Mouse (Mus musculus): Measurements from ENCODE around the gene Tsnaxip1. TPM values are rescaled to one million over a fixed set of nuclear protein-coding genes. Genes with fewer than 3 reads are reported as not detected.
A peak's percentile ranks its signal among the peaks of the same experiment; 100 is the strongest.

Gene Tsnaxip1
- 0.30 TPM in 1 of 2 replicates, not detected in the other for polyA plus RNA-seq (2014; fragmentation: Nextera tagmentation; extraction: Ambion mirVana)

GRCm38 (mm10) chr8:105826861-105827848 is at the start of gene Tsnaxip1, which contains the start of gene Ranbp10:
Gene Tsnaxip1, plus strand, starts transcription at chr8:105827731.
Gene Ranbp10, minus strand, starts transcription at chr8:105827350.
- H3K9ac ChIP-seq (replicated peaks; ENCODE audit: low read depth, low read length), result peak within 1 kb of the TSS; percentile 87
- H3K9me3 ChIP-seq (ENCODE audit: control insufficient read depth, low read depth, low read length), result no peaks in the 10 kb centered on the region
- H3K4me1 ChIP-seq (ENCODE audit: control insufficient read depth, insufficient read depth, low read length), result peaks cover 7% of the 10 kb centered on the region
- ATAC-seq (ENCODE audit: insufficient number of reproducible peaks, insufficient read depth, low FRiP score, low read depth), result peak; percentile 97
- under 1% methylated on average over 47 of the region's 52 CpGs for WGBS
- peak within 1 kb of the TSS; percentile 94 for H3K4me3 ChIP-seq (ENCODE audit: low read depth, low read length)
- peaks cover 10% of the 10 kb centered on the region; the same call in 1 of the 2 replicates for H3K36me3 ChIP-seq (ENCODE audit: control insufficient read depth, insufficient read depth, low read length)
- peak within 1 kb of the TSS; percentile 45; the same call in 1 of the 2 replicates for H3K27ac ChIP-seq (ENCODE audit: low read length)
- no peaks in the 10 kb centered on the region for H3K27me3 ChIP-seq (ENCODE audit: control insufficient read depth, insufficient read depth, low read length)
- peak within 1 kb of the TSS; percentile 67 for H3K4me2 ChIP-seq (replicated peaks; ENCODE audit: low read depth, low read length)

GRCm38 (mm10) chr8:105777833-105778232 is 49.7 kb upstream of the Tsnaxip1 start:
- Histone ChIP-seq H3K9ac (replicated peaks; ENCODE audit: low read depth, low read length) (no peak overlapping the region), H3K27me3 (ENCODE audit: control insufficient read depth, insufficient read depth, low read length) (no peaks in the 10 kb centered on the region), H3K4me3 (ENCODE audit: low read depth, low read length) (no peak overlapping the region), H3K27ac (ENCODE audit: low read length) (no peak overlapping the region), H3K4me1 (ENCODE audit: control insufficient read depth, insufficient read depth, low read length) (no peaks in the 10 kb centered on the region), H3K4me2 (replicated peaks; ENCODE audit: low read depth, low read length) (no peak overlapping the region), H3K9me3 (ENCODE audit: control insufficient read depth, low read depth, low read length) (no peaks in the 10 kb centered on the region), H3K36me3 (ENCODE audit: control insufficient read depth, insufficient read depth, low read length) (peaks cover 61% of the 10 kb centered on the region)
- ATAC-seq (ENCODE audit: insufficient number of reproducible peaks, insufficient read depth, low FRiP score, low read depth), result no peak
- 84% methylated on average over 2 of the region's 2 CpGs for whole genome bisulfite sequencing

- WGBS, result 91% methylated on average over 5 of the region's 5 CpGs
- H3K27ac ChIP-seq (ENCODE audit: low read length), result no peak overlapping the region
These were observed 47.2 kb upstream of the Tsnaxip1 start for GRCm38 (mm10) chr8:105780298-105780697.

GRCm38 (mm10) chr8:105788241-105788640 is 39.3 kb upstream of the Tsnaxip1 start:
- ATAC-seq (ENCODE audit: insufficient number of reproducible peaks, insufficient read depth, low FRiP score, low read depth), result no peak; the same call in 1 of the 2 replicates
- WGBS, result 88% methylated on average over 2 of the region's 2 CpGs

More at GRCm38 (mm10) chr8:105780298-105780697, 47.2 kb upstream of the Tsnaxip1 start:
- H3K9ac ChIP-seq (replicated peaks; ENCODE audit: low read depth, low read length), result no peak overlapping the region
- no peak overlapping the region for H3K4me2 ChIP-seq (replicated peaks; ENCODE audit: low read depth, low read length)
- no peaks in the 10 kb centered on the region for H3K27me3 ChIP-seq (ENCODE audit: control insufficient read depth, insufficient read depth, low read length)
- no peak for ATAC-seq (ENCODE audit: insufficient number of reproducible peaks, insufficient read depth, low FRiP score, low read depth)
- H3K36me3 ChIP-seq (ENCODE audit: control insufficient read depth, insufficient read depth, low read length), result peaks cover 37% of the 10 kb centered on the region
- H3K4me3 ChIP-seq (ENCODE audit: low read depth, low read length), result no peak overlapping the region
- H3K9me3 ChIP-seq (ENCODE audit: control insufficient read depth, low read depth, low read length), result no peaks in the 10 kb centered on the region
- H3K4me1 ChIP-seq (ENCODE audit: control insufficient read depth, insufficient read depth, low read length), result no peaks in the 10 kb centered on the region

GRCm38 (mm10) chr8:105788927-105789326 is 38.6 kb upstream of the Tsnaxip1 start:
- no peaks in the 10 kb centered on the region for H3K27me3 ChIP-seq (ENCODE audit: control insufficient read depth, insufficient read depth, low read length)

More at GRCm38 (mm10) chr8:105788241-105788640, 39.3 kb upstream of the Tsnaxip1 start:
- H3K4me3 ChIP-seq (ENCODE audit: low read depth, low read length), result no peak overlapping the region
- H3K4me1 ChIP-seq (ENCODE audit: control insufficient read depth, insufficient read depth, low read length), result no peaks in the 10 kb centered on the region
- no peak overlapping the region for H3K27ac ChIP-seq (ENCODE audit: low read length)
- no peak overlapping the region for H3K9ac ChIP-seq (replicated peaks; ENCODE audit: low read depth, low read length)
- H3K27me3 ChIP-seq (ENCODE audit: control insufficient read depth, insufficient read depth, low read length), result no peaks in the 10 kb centered on the region
- H3K9me3 ChIP-seq (ENCODE audit: control insufficient read depth, low read depth, low read length), result no peaks in the 10 kb centered on the region
- H3K36me3 ChIP-seq (ENCODE audit: control insufficient read depth, insufficient read depth, low read length), result peaks cover 13% of the 10 kb centered on the region
- no peak overlapping the region for H3K4me2 ChIP-seq (replicated peaks; ENCODE audit: low read depth, low read length)

GRCm38 (mm10) chr8:105789626-105790025 is 37.9 kb upstream of the Tsnaxip1 start:
- Histone ChIP-seq H3K4me3 (ENCODE audit: low read depth, low read length) (no peak overlapping the region), H3K27ac (ENCODE audit: low read length) (no peak overlapping the region), H3K36me3 (ENCODE audit: control insufficient read depth, insufficient read depth, low read length) (peaks cover 13% of the 10 kb centered on the region), H3K4me1 (ENCODE audit: control insufficient read depth, insufficient read depth, low read length) (no peaks in the 10 kb centered on the region), H3K9ac (replicated peaks; ENCODE audit: low read depth, low read length) (no peak overlapping the region), H3K27me3 (ENCODE audit: control insufficient read depth, insufficient read depth, low read length) (no peaks in the 10 kb centered on the region), H3K9me3 (ENCODE audit: control insufficient read depth, low read depth, low read length) (no peaks in the 10 kb centered on the region), H3K4me2 (replicated peaks; ENCODE audit: low read depth, low read length) (no peak overlapping the region)
- no peak for ATAC-seq (ENCODE audit: insufficient number of reproducible peaks, insufficient read depth, low FRiP score, low read depth)

More at GRCm38 (mm10) chr8:105788927-105789326, 38.6 kb upstream of the Tsnaxip1 start:
- H3K9ac ChIP-seq (replicated peaks; ENCODE audit: low read depth, low read length), result no peak overlapping the region
- H3K27ac ChIP-seq (ENCODE audit: low read length), result no peak overlapping the region
- no peaks in the 10 kb centered on the region for H3K4me1 ChIP-seq (ENCODE audit: control insufficient read depth, insufficient read depth, low read length)
- peaks cover 13% of the 10 kb centered on the region for H3K36me3 ChIP-seq (ENCODE audit: control insufficient read depth, insufficient read depth, low read length)
- no peaks in the 10 kb centered on the region for H3K9me3 ChIP-seq (ENCODE audit: control insufficient read depth, low read depth, low read length)
- ATAC-seq (ENCODE audit: insufficient number of reproducible peaks, insufficient read depth, low FRiP score, low read depth), result no peak
- WGBS, result 56% methylated on average over 4 of the region's 4 CpGs
- H3K4me2 ChIP-seq (replicated peaks; ENCODE audit: low read depth, low read length), result no peak overlapping the region
- no peak overlapping the region for H3K4me3 ChIP-seq (ENCODE audit: low read depth, low read length)

- H3K4me3 ChIP-seq (ENCODE audit: low read depth, low read length), result no peak overlapping the region
- no peaks in the 10 kb centered on the region for H3K36me3 ChIP-seq (ENCODE audit: control insufficient read depth, insufficient read depth, low read length)
- H3K27me3 ChIP-seq (ENCODE audit: control insufficient read depth, insufficient read depth, low read length), result no peaks in the 10 kb centered on the region
- H3K4me2 ChIP-seq (replicated peaks; ENCODE audit: low read depth, low read length), result no peak overlapping the region
- no peaks in the 10 kb centered on the region for H3K9me3 ChIP-seq (ENCODE audit: control insufficient read depth, low read depth, low read length)
- peak overlapping the region; percentile 6; the same call in 1 of the 2 replicates for H3K27ac ChIP-seq (ENCODE audit: low read length)
- ATAC-seq (ENCODE audit: insufficient number of reproducible peaks, insufficient read depth, low FRiP score, low read depth), result no peak
- no peak overlapping the region for H3K9ac ChIP-seq (replicated peaks; ENCODE audit: low read depth, low read length)
- no peaks in the 10 kb centered on the region for H3K4me1 ChIP-seq (ENCODE audit: control insufficient read depth, insufficient read depth, low read length)
- 97% methylated on average over 1 of the region's 1 CpGs for WGBS
These were observed 34.2 kb upstream of the Tsnaxip1 start for GRCm38 (mm10) chr8:105793331-105793730.

- peak; percentile 75 for ATAC-seq (ENCODE audit: insufficient number of reproducible peaks, insufficient read depth, low FRiP score, low read depth)
- no peak overlapping the region for H3K4me2 ChIP-seq (replicated peaks; ENCODE audit: low read depth, low read length)
- no peak overlapping the region for H3K4me3 ChIP-seq (ENCODE audit: low read depth, low read length)
- H3K36me3 ChIP-seq (ENCODE audit: control insufficient read depth, insufficient read depth, low read length), result no peaks in the 10 kb centered on the region
- peak overlapping the region; percentile 6; the same call in 1 of the 2 replicates for H3K27ac ChIP-seq (ENCODE audit: low read length)
- no peaks in the 10 kb centered on the region for H3K27me3 ChIP-seq (ENCODE audit: control insufficient read depth, insufficient read depth, low read length)
- H3K9me3 ChIP-seq (ENCODE audit: control insufficient read depth, low read depth, low read length), result no peaks in the 10 kb centered on the region
- peaks cover 6% of the 10 kb centered on the region for H3K4me1 ChIP-seq (ENCODE audit: control insufficient read depth, insufficient read depth, low read length)
- WGBS, result 66% methylated on average over 3 of the region's 3 CpGs
- H3K9ac ChIP-seq (replicated peaks; ENCODE audit: low read depth, low read length), result no peak overlapping the region
These were observed 33.4 kb upstream of the Tsnaxip1 start for GRCm38 (mm10) chr8:105794009-105794598.
